Mouse (Mus musculus) erythroblast, embryonic 14.5 days (primary cell): ENCODE data around the gene Col23a1. TPM values are rescaled to one million over a fixed set of nuclear protein-coding genes. Genes with fewer than 3 reads are reported as not detected.

Experiments
- H3K27me3 ChIP-seq: 2 replicates; pipeline ENCODE4 v1.6.1; 2012; ENCODE audit warnings: inconsistent platforms; ENCODE audit not compliant: control insufficient read depth
- H3K36me3 ChIP-seq: 2 replicates; pipeline ENCODE4 v1.6.1; 2012; ENCODE audit warnings: mild to moderate bottlenecking, inconsistent platforms; ENCODE audit not compliant: control insufficient read depth
- H3K4me1 ChIP-seq: 2 replicates; pipeline ENCODE4 v1.6.1; 2012; ENCODE audit warnings: inconsistent platforms; ENCODE audit not compliant: control insufficient read depth
- H3K4me3 ChIP-seq: replicated peaks from 2 replicates; pipeline ENCODE3; 2012; ENCODE audit warnings: moderate library complexity, mild to moderate bottlenecking, inconsistent platforms
- H3K9me3 ChIP-seq: 2 replicates; pipeline ENCODE4 v1.6.1; 2012; ENCODE audit warnings: low read length, inconsistent platforms, mixed read lengths; ENCODE audit not compliant: control insufficient read depth
- GATA1 ChIP-seq: IDR thresholded peaks from 2 replicates; pipeline ENCODE4 v1.6.1; 2012; ENCODE audit warnings: low read length, inconsistent platforms, mixed read lengths
- TAL1 ChIP-seq: IDR thresholded peaks from 3 replicates; pipeline ENCODE4 v1.6.1; 2012; ENCODE audit warnings: low read length, inconsistent platforms, mixed read lengths
- polyA plus RNA-seq: library from polyadenylated mRNA; stranded (reverse); fragments of >175 nt; gene quantifications from 2 replicates; pipeline ENCODE4 v1.2.3, GENCODE M21; 2012

Gene Col23a1
- polyA plus RNA-seq, 1 experiment, result not detected

DNA sequence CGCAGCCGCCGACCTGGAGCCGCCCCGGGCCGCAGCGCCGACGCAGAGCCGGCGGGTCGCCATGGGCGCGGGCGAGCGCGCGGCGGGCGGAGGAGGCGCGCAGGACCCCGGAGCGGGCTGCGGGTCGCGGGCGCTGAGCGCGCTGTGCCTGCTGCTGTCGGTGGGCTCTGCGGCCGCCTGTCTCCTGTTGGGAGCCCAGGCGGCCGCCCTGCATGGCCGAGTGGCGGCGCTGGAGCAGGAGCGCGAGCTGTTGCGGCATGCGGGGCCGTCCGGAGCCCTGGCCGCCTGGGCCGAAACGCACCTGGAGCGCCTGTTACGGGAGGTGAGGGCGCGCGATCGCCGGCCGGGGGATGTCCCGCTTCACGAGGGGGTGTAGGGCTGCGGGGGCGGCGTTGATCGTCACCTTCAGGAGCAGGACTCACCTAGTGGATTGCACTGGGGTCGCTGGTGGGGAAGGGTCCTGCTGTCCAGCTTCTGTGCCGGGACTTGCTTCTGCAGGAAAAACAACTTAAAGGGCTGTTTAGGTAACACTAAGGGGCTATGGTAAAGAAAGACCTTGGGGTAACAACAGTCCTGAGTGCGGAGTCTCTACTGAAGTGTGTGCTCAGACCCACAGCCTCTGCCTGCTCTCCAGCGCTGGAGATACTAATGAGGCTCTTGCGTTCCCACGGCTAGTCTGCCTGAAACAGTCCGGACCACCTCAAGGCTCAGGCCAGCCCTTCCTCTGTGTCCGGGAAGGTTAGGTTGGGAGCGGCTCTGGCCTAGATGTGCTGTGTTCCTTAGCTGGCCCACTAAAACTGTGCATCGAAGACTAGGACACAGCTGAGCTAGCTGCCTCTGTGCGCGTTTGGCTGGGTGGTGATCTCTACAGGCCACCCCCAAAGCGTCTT, 591 bp downstream of the Col23a1 start:
- Histone ChIP-seq H3K27me3 (peaks cover 52% of the 10 kb centered on the region), H3K9me3 (peaks cover under 1% of the 10 kb centered on the region; the same call in 1 of the 2 replicates), H3K36me3 (peaks cover 4% of the 10 kb centered on the region), H3K4me3 (peak overlapping the region; percentile 48), H3K4me1 (peaks cover 5% of the 10 kb centered on the region)
- no peak for TF ChIP-seq TAL1
- no peak for TF ChIP-seq GATA1

DNA sequence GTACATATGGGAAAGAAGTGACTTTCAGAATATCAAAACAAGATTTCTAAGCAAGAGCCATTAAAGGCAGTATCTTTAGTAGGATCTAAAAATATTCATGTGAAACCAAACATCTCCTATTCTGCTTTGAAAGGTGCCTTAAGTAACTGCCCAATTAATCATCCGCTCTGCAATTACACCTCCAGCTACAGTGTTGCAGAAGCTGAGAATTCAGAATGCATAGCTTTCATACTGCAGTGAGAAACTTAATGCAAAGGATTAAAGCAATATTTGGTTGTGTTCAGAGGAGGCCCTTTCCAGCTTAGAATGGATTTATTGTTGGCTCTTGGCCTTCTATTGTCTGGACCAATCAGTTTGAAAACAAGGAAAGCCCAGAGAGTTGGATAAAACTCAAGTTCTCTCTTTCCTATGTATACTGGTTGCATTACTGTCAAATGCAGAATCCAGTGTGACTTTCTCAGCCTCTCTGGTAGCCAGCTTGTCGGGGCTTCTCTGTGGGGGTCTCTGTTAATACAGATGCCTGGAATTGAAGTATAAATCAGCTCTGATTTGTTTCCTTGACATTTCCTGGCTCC, 4.3 kb downstream of the Col23a1 start:
- Histone ChIP-seq H3K27me3 (peaks cover 42% of the 10 kb centered on the region), H3K4me1 (peaks cover 5% of the 10 kb centered on the region), H3K4me3 (no peak overlapping the region), H3K9me3 (peaks cover 2% of the 10 kb centered on the region; the same call in 1 of the 2 replicates), H3K36me3 (no peaks in the 10 kb centered on the region)
- TF ChIP-seq GATA1 (no peak), TAL1 (no peak)

GRCm38 (mm10) chr11:51295742-51296141, 6.0 kb downstream of the Col23a1 start:
- Histone ChIP-seq H3K9me3 (peaks cover 2% of the 10 kb centered on the region; the same call in 1 of the 2 replicates), H3K4me1 (no peaks in the 10 kb centered on the region), H3K27me3 (peaks cover 25% of the 10 kb centered on the region), H3K36me3 (no peaks in the 10 kb centered on the region), H3K4me3 (no peak overlapping the region)
- TF ChIP-seq GATA1, result no peak
- TF ChIP-seq TAL1, result no peak

- TF ChIP-seq TAL1, result no peak
- no peak for TF ChIP-seq GATA1
- Histone ChIP-seq H3K9me3 (peaks cover 2% of the 10 kb centered on the region; the same call in 1 of the 2 replicates), H3K27me3 (no peaks in the 10 kb centered on the region), H3K4me3 (no peak overlapping the region), H3K36me3 (no peaks in the 10 kb centered on the region), H3K4me1 (no peaks in the 10 kb centered on the region)
These were observed 9.0 kb downstream of the Col23a1 start for GRCm38 (mm10) chr11:51298691-51299090.

DNA sequence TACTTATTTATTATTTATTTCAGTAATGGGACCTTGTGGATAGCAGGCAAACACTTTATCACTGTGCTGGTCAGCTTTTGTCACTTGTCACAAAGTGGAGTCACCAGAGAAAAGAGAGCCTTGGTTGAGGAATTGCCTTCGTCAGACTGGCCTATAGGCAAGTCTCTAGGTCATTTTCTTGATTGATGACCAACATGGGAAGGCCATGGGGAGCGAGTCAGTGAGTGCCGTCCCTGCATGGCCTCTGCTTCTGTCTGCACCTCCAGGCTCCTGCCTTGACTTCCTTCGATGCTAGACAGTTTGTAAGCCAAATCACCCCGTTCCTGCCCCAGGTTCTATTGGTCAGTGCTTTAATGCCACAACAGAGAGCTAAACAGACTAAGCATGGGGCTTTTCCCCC, 12.7 kb downstream of the Col23a1 start:
- no peaks in the 10 kb centered on the region for H3K4me1 ChIP-seq
- no peaks in the 10 kb centered on the region for H3K36me3 ChIP-seq
- TF ChIP-seq GATA1, result no peak
- no peak for TF ChIP-seq TAL1
- H3K4me3 ChIP-seq, result no peak overlapping the region
- H3K9me3 ChIP-seq, result no peaks in the 10 kb centered on the region
- H3K27me3 ChIP-seq, result no peaks in the 10 kb centered on the region

- H3K4me1 ChIP-seq, result no peaks in the 10 kb centered on the region
- H3K4me3 ChIP-seq, result no peak overlapping the region
- no peak for TF ChIP-seq TAL1
- TF ChIP-seq GATA1, result no peak
- H3K36me3 ChIP-seq, result no peaks in the 10 kb centered on the region
- H3K27me3 ChIP-seq, result no peaks in the 10 kb centered on the region
- no peaks in the 10 kb centered on the region for H3K9me3 ChIP-seq
These were observed 14.3 kb downstream of the Col23a1 start for GRCm38 (mm10) chr11:51303981-51304553.

GRCm38 (mm10) chr11:51308306-51308705, 18.6 kb downstream of the Col23a1 start:
- Histone ChIP-seq H3K27me3 (no peaks in the 10 kb centered on the region), H3K4me3 (no peak overlapping the region), H3K4me1 (peaks cover under 1% of the 10 kb centered on the region), H3K9me3 (no peaks in the 10 kb centered on the region), H3K36me3 (no peaks in the 10 kb centered on the region)
- TF ChIP-seq GATA1, result no peak
- no peak for TF ChIP-seq TAL1

- H3K36me3 ChIP-seq, result no peaks in the 10 kb centered on the region
- no peaks in the 10 kb centered on the region for H3K27me3 ChIP-seq
- peaks cover 2% of the 10 kb centered on the region for H3K4me1 ChIP-seq
- no peak for TF ChIP-seq TAL1
- TF ChIP-seq GATA1, result no peak
- H3K4me3 ChIP-seq, result no peak overlapping the region
- H3K9me3 ChIP-seq, result no peaks in the 10 kb centered on the region
These were observed 22.1 kb downstream of the Col23a1 start for GRCm38 (mm10) chr11:51311846-51312245.
